Mouse (Mus musculus) right cerebral cortex, adult 18-20 months (tissue): ENCODE results near the gene Nckipsd.

Experiments used
- DNase-seq: peaks from one replicate; pipeline ENCODE4 v3.0.0; 2022; ENCODE audit warnings: mixed read lengths

Gene Nckipsd

GRCm38 (mm10) chr9:108805768-108806167, 2.4 kb upstream of the Nckipsd start:
- DNase-seq: no peak

DNA sequence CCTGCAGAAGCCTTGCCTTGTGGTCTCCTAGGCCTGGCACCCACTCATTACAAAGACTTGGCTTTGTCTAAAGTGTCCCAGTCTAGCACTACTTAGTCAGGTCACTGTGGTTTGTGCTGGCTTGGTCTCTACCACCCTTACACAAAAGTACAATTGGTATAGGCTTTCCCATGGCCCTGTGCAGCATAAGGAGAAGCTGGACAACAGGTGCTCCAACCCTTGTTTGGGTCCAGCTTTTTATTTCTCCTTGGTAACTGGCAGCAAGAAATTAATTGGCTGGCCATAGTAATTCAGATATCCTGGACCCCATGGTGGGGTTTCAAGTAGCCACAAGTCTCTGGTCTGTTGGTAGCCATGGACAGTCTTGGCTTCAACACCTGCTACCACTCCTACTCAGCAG, 1.8 kb upstream of the Nckipsd start:
- no peak for DNase-seq

- no peak for DNase-seq
Measured at GRCm38 (mm10) chr9:108806831-108807230, 1.3 kb upstream of the Nckipsd start.

DNA sequence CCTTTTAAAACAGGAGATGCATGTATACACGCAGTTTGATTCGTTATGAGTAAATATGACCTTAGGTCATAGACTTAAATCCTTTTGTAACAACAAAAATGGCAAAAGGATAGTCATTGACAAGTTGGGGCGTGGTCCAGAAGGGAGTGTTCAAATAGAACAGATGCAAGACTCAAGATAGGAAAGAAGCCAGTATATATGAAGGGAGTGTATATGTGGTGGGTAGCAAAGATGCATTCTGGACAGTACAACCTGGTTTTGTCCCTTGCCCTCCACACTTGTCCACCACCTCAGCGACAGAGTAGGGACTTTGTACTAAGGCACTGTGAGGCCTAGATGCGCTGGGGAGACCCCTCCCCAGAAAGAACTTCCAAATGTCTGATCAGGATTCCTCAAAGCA, 494 bp upstream of the Nckipsd start:
- DNase-seq: no peak

- DNase-seq: no peak
Measured at GRCm38 (mm10) chr9:108809188-108809587, 1.0 kb downstream of the Nckipsd start.

DNA sequence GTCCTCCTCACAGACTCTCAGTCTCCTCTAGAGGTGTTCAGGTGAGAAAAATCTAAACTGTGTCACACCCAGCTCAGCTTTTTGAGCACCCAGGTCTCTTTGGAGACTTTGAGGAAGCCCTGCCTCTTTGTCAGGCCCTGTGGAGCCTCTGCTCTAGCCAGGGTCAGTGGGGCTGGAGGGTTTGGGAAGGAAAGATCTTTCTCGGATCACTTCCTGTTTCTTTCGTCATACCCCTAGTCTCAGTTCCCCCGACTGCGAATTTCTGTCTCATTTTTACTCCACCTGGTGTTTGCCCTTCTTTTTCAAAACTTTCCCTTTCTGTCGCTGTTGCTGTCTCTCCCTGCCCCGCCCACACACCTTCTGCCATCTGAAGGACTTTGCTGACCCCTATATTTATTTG, 1.6 kb downstream of the Nckipsd start:
- DNase-seq: no peak

DNA sequence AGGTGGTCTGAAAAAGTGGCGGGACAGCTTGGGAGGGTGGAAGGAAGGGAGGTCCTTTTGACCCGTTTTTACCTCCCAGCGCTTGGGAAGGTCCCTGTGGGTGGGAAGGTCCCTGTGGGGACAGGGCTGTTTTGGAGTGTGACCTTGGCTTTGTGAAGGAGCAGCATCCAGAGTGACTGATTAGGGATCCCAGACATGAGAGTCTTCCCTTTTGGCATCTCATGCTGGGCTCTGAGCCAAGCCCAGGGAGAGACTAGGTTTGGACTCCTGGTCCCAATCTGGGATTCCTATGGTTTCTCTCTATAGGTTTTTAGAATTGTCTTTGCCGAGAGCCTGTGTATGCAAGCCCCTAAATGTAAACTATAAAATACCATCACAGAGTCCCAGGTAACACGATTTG, 2.3 kb downstream of the Nckipsd start:
- DNase-seq: no peak

- peak; percentile 63 for DNase-seq
Measured at GRCm38 (mm10) chr9:108815557-108815956, 7.4 kb downstream of the Nckipsd start.

GRCm38 (mm10) chr9:108819495-108819894, 11.3 kb downstream of the Nckipsd start:
- DNase-seq: no peak

GRCm38 (mm10) chr9:108820077-108820476, 11.9 kb downstream of the Nckipsd start:
- DNase-seq: no peak

DNA sequence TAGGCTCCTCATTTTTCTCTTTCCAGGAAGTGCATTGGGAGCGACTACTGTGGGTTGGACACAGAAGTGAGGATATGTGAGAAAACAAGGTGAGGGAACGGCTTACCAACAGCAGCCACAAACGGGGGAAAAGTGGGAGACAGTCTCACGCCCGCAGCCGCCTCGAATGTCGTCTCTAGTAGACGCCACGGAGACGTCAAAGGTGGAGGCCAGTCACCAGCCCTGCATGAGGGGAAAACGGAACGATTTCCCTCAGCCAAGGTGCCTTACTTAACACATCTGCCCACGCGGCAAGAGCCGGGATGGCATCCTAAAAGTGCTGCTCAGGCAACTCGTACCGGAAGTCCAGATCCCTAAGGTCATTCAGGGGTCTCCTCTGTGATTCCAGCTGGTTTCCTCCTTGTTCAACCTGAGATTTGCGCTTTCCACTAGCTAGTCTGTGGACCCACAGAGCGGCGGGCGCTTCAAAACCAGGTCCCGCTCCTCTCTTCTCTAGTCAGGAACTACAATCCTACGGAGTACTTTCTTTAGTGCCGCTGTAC, 16.0 kb downstream of the Nckipsd start:
- no peak for DNase-seq

- DNase-seq: peak; percentile 93
Measured at GRCm38 (mm10) chr9:108824755-108825413, 16.7 kb downstream of the Nckipsd start.

DNA sequence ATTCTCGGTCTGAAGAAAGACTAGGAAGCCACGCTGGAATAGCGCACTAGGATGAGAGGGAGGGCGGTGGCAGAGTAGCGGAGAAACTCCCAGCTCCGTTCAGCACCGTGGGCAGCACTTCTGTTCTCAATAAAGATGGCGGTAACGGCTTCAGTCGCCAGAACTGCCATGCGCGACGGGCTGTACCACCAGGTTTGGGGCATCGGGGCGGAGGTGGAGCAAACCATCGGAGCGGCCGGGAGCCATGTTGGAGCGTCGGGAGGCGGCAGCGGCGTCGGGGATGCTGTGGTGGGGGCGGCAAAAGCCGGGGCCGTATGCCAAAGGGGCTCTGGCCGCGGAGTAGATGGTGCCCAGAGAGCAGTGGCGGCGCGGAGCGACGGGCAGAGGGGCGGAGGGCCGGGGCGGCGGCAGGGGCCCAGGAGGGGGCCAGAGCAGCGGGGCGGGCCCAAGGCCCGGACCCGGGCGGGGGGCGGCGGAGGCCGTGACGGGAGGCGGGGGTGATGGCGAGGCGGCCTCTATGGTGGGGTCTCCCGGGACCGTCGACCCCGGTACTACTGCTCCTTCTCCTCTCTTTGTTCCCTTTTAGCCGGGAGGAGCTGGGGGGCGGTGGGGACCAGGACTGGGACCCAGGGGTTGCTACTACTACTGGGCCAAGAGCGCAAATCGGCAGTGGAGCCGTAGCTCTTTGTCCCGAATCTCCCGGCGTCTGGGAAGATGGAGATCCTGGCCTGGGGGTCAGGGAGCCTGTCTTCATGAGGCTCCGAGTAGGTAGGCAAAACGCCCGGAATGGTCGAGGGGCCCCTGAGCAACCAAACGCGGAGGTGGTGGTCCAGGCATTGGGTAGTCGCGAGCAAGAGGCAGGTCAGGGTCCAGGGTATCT, 17.9 kb downstream of the Nckipsd start, which contains the start of gene Celsr3:
Celsr3 (plus strand) TSS at position 501 of the 880 bp plus-strand sequence.
- peak; percentile 94 for DNase-seq

DNA sequence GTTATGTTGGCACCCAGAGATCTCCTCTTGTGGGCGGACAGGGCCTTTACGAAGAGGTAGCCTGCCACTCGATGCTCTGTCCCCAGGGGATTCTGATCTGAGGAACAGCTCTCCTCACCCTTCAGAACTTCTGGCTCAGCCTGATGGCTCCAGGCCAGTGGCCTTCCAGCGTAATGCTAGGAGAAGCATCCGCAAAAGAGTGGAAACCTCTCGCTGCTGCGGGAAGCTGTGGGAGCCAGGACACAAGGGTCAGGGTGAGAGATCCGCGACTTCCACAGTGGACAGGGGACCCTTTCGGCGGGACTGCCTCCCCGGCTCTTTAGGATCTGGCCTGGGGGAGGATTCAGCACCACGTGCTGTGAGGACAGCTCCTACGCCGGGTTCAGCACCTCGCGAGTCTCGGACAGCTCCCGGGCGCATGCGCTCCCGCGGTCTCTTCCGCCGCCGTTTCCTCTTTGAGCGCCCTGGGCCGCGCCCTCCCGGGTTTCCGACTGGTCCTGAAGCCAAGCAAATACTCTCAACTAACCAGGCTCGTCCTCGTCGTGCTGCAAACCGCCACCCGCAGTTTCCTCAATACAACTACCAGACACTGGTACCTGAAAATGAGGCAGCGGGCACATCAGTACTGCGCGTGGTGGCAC, 18.7 kb downstream of the Nckipsd start:
- peak; percentile 72 for DNase-seq

DNA sequence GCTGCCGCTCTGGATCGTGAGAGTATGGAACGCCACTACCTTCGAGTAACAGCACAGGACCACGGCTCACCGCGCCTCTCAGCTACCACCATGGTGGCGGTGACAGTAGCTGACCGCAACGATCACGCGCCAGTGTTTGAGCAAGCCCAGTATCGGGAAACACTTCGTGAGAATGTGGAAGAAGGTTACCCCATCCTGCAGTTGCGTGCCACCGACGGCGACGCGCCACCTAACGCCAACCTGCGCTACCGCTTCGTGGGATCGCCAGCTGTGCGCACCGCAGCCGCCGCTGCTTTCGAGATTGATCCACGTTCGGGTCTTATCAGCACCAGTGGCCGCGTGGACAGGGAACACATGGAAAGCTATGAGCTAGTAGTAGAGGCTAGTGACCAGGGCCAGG, 19.3 kb downstream of the Nckipsd start:
- no peak for DNase-seq

GRCm38 (mm10) chr9:108827906-108828305, 19.7 kb downstream of the Nckipsd start:
- DNase-seq: no peak

GRCm38 (mm10) chr9:108831637-108832036, 23.5 kb downstream of the Nckipsd start:
- no peak for DNase-seq

GRCm38 (mm10) chr9:108832390-108833108, 24.4 kb downstream of the Nckipsd start:
- peak; percentile 84 for DNase-seq

DNA sequence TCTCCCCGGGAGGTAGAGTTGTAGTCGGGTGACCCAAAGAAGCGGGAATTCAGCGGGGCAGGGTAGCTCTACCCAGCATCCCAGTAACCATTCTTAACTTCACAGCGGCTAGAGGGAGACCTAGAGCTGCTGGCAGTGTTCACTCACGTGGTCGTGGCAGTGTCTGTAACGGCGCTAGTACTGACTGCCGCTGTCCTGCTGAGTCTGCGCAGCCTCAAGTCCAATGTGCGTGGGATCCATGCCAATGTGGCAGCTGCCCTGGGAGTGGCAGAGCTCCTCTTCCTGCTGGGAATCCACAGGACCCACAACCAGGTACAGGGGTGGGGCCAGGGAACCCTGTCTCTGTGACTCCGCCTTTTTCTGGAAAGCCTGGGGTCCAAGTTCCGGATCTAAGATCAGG, 34.8 kb downstream of the Nckipsd start:
- DNase-seq: peak; percentile 65

DNA sequence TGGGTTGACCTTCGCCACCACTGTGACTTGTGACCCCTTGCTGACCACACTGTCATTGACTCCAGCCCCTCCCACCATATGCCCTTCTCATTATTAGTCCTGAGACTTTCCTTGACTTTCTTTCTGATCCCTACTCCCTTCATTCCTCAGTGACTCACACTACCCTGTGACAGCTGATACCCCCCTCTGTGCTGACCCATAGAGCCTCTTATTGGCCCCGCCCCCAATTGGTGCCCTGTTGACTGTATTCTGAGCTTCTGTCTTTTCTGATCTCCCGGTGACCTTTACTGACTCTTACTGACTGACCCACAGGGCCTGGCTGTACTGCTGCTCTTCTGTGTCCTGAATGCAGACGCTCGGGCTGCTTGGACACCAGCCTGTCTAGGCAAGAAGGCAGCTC, 37.2 kb downstream of the Nckipsd start:
- no peak for DNase-seq

- DNase-seq: no peak
Measured at GRCm38 (mm10) chr9:108847374-108847773, 39.2 kb downstream of the Nckipsd start.

DNA sequence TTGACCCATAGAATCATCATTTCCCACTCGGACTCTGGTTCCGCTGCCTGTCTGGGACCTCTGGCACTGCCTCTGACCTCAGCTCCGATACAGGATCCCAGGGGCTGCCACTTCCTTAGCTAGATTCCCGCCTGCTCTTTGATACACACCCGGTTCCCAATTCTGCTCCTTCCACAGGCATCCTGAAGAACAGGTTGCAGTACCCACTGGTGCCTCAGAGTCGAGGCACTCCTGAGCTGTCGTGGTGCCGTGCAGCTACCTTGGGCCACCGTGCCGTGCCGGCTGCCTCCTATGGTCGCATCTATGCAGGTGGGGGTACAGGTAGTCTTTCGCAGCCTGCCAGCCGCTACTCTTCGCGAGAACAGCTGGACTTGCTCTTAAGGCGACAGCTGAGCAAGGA, 40.3 kb downstream of the Nckipsd start:
- DNase-seq: no peak

- DNase-seq: no peak
Measured at GRCm38 (mm10) chr9:108852976-108853375, 44.8 kb downstream of the Nckipsd start, which contains the start of gene Slc26a6. Slc26a6 (plus strand) TSS chr9:108853283.
